Mouse (Mus musculus) thymus, adult 2 months (tissue): ENCODE data around the gene Myl12a.

Experiments
- CTCF ChIP-seq: fragments of 200-500 bp; IDR thresholded peaks from 2 replicates; pipeline ENCODE4 v1.5.1; 2012; ENCODE audit warnings: mild to moderate bottlenecking, control low read depth, low read length, moderate library complexity, borderline replicate concordance; ENCODE audit not compliant: control insufficient read depth, poor library complexity, insufficient read depth; ENCODE audit errors: extremely low read depth
- POLR2A ChIP-seq: fragments of 200-500 bp; IDR thresholded peaks from 2 replicates; pipeline ENCODE4 v1.6.1; 2012; ENCODE audit warnings: mild to moderate bottlenecking, low read length, control low read depth, moderate library complexity; ENCODE audit not compliant: control insufficient read depth, poor library complexity, insufficient read depth; ENCODE audit errors: extremely low read depth

GRCm38 (mm10) chr17:71011931-71012662, 9.4 kb upstream of the Myl12a start:
- no peak for TF ChIP-seq POLR2A
- no peak for TF ChIP-seq CTCF
